Mouse (Mus musculus): ENCODE results near the gene Ltv1.

Gene Ltv1

GRCm38 (mm10) chr10:13192731-13193351, at the start of gene Ltv1:
Gene Ltv1, minus strand, starts transcription at chr10:13193168.
- in situ Hi-C loops (cut with MboI, MseI): no loop called here

- in situ Hi-C loops (cut with MboI, MseI): no loop called here
These were observed 47.5 kb upstream of the Ltv1 start for GRCm38 (mm10) chr10:13240431-13240830.

- in situ Hi-C loops (cut with MboI, MseI): no loop called here
These were observed 45.2 kb upstream of the Ltv1 start for GRCm38 (mm10) chr10:13238188-13238587.

- in situ Hi-C loops (cut with MboI, MseI): no loop called here
These were observed 43.9 kb upstream of the Ltv1 start for GRCm38 (mm10) chr10:13236866-13237265.

GRCm38 (mm10) chr10:13234503-13234902, 41.5 kb upstream of the Ltv1 start:
- in situ Hi-C loops (cut with MboI, MseI): no loop called here

- in situ Hi-C loops (cut with MboI, MseI): no loop called here
These were observed 41.0 kb upstream of the Ltv1 start for GRCm38 (mm10) chr10:13233941-13234340.

- in situ Hi-C loops (cut with MboI, MseI): no loop called here
These were observed 40.2 kb upstream of the Ltv1 start for GRCm38 (mm10) chr10:13233143-13233622.

- in situ Hi-C loops (cut with MboI, MseI): no loop called here
These were observed 39.6 kb upstream of the Ltv1 start for GRCm38 (mm10) chr10:13232443-13233142.

GRCm38 (mm10) chr10:13230716-13231115, 37.7 kb upstream of the Ltv1 start:
- in situ Hi-C loops (cut with MboI, MseI): no loop called here

GRCm38 (mm10) chr10:13225377-13226063, 32.6 kb upstream of the Ltv1 start:
- in situ Hi-C loops (cut with MboI, MseI): no loop called here

GRCm38 (mm10) chr10:13222135-13222534, 29.2 kb upstream of the Ltv1 start:
- in situ Hi-C loops (cut with MboI, MseI): no loop called here

- in situ Hi-C loops (cut with MboI, MseI): no loop called here
These were observed 27.1 kb upstream of the Ltv1 start for GRCm38 (mm10) chr10:13220061-13220460.

- in situ Hi-C loops (cut with MboI, MseI): no loop called here
These were observed 21.0 kb upstream of the Ltv1 start for GRCm38 (mm10) chr10:13213956-13214355.

- in situ Hi-C loops (cut with MboI, MseI): no loop called here
These were observed 19.9 kb upstream of the Ltv1 start for GRCm38 (mm10) chr10:13212829-13213228.

GRCm38 (mm10) chr10:13212326-13212725, 19.4 kb upstream of the Ltv1 start:
- in situ Hi-C loops (cut with MboI, MseI): no loop called here

GRCm38 (mm10) chr10:13209930-13210637, 17.1 kb upstream of the Ltv1 start:
- in situ Hi-C loops (cut with MboI, MseI): no loop called here

GRCm38 (mm10) chr10:13209506-13209905, 16.5 kb upstream of the Ltv1 start:
- in situ Hi-C loops (cut with MboI, MseI): no loop called here

- in situ Hi-C loops (cut with MboI, MseI): no loop called here
These were observed 16.1 kb upstream of the Ltv1 start for GRCm38 (mm10) chr10:13209061-13209460.

GRCm38 (mm10) chr10:13201741-13202293, 8.8 kb upstream of the Ltv1 start:
- in situ Hi-C loops (cut with MboI, MseI): no loop called here

- in situ Hi-C loops (cut with MboI, MseI): no loop called here
These were observed 7.9 kb upstream of the Ltv1 start for GRCm38 (mm10) chr10:13200862-13201261.

GRCm38 (mm10) chr10:13199234-13199633, 6.3 kb upstream of the Ltv1 start:
- in situ Hi-C loops (cut with MboI, MseI): no loop called here
